Mouse (Mus musculus) adrenal gland, postnatal 14 days (tissue): ENCODE results near the gene Rgp1. TPM values are rescaled to one million over a fixed set of nuclear protein-coding genes. Genes with fewer than 3 reads are reported as not detected.

Source experiments
- DNase-seq: peaks from one replicate; pipeline ENCODE4 v3.0.0; 2021; ENCODE audit warnings: mixed read lengths
- microRNA-seq, 2 experiments: library from miRNA; unstranded; fragments of <30 nt; microRNA quantifications; one replicate each; pipeline ENCODE4 v1.2.0; 2021
- total RNA-seq: library from RNA; stranded (reverse); gene quantifications from 2 replicates; pipeline ENCODE4 v1.2.3, GENCODE M21; 2021

Gene Rgp1
- total RNA-seq, 1 experiment from 2014 or later = 43.3 TPM

DNA sequence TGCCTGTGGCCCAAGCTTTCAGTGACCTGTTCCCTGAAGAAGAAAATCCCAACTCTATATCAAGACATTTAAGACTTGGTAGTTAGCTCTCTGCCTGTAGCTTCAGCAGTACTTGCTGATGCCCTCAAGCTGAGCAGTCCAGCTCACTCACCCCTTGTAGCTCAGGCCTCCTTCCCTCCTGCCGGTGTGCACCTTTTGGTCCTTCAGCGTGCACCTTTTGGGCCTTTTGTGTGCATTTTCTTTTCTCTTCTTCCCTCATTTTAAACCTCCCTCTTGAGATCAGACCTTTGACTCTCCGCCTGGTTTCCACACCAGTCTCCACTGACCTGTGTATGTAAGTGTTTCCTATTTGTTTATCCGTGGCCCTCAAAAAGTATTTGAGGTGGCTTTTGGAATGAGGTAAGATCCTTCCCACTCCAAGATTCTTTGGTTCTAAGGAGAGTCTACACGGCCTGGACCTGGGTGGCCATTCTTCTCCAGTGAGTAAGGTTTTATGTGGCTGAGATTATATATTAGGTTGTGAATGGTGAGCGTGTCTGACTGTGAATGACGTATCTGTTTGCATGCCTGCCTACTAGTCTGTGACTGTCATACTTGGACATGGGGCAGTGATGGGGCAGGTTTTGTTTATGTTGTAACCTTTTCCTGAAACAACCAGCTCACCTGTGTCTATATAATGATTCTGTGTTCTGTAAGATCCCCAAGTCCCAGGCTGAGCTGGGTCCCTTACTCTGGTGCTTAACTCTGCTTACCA, 56.3 kb downstream of the Rgp1 start:
- DNase-seq = no peak

GRCm38 (mm10) chr4:43636751-43637150, 58.2 kb downstream of the Rgp1 start:
- no peak for DNase-seq

Small RNAs within 50 kb of the gene (microRNA-seq; reads per million reads assigned to microRNA genes)
- gene Gm25262 = 1.7 to 3.8 reads per million in 2 experiments

Other genes with a start within 250 kb of the Rgp1 start
- gene Rusc2, start 196.7 kb upstream of the Rgp1 start, total RNA-seq = 34.8 and 38.6 TPM in 2 replicates
- gene Fam166b, start 149.6 kb upstream of the Rgp1 start, total RNA-seq = not detected in 2 replicates
- gene Tesk1, start 136.8 kb upstream of the Rgp1 start, total RNA-seq = 53.9 and 59.0 TPM in 2 replicates
- 2.7 and 12.7 TPM in 2 replicates for gene Cd72, start 124.1 kb upstream of the Rgp1 start, total RNA-seq
- gene Sit1, start 95.0 kb upstream of the Rgp1 start, total RNA-seq = 0.59 and 1.3 TPM in 2 replicates
- gene Ccdc107, start 85.8 kb upstream of the Rgp1 start, total RNA-seq = 48.3 and 50.0 TPM in 2 replicates
- 5.2 and 6.8 TPM in 2 replicates for gene Arhgef39, start 79.0 kb upstream of the Rgp1 start, total RNA-seq
- 0.37 and 0.83 TPM in 2 replicates for gene Car9, start 71.7 kb upstream of the Rgp1 start, total RNA-seq
- gene Tpm2, start 55.0 kb upstream of the Rgp1 start, total RNA-seq = 84.5 and 88.0 TPM in 2 replicates
- 108 and 117 TPM in 2 replicates for gene Creb3, start 16.4 kb upstream of the Rgp1 start, total RNA-seq
- 201 and 213 TPM in 2 replicates for gene Tln1, start 16.0 kb upstream of the Rgp1 start, total RNA-seq
- 11.7 and 15.0 TPM in 2 replicates for gene Gba2, start 158 bp downstream of the Rgp1 start, total RNA-seq
- gene Msmp, start 5.8 kb downstream of the Rgp1 start, total RNA-seq = 2.1 and 2.3 TPM in 2 replicates
- gene Npr2, start 53.2 kb downstream of the Rgp1 start, total RNA-seq = 36.4 and 43.9 TPM in 2 replicates
- gene Spag8, start 74.9 kb downstream of the Rgp1 start, total RNA-seq = 0.93 and 1.1 TPM in 2 replicates
- 91.7 and 99.5 TPM in 2 replicates for gene Hint2, start 77.8 kb downstream of the Rgp1 start, total RNA-seq
- 7.2 and 9.9 TPM in 2 replicates for gene Tmem8b, start 90.3 kb downstream of the Rgp1 start, total RNA-seq
- gene Fam221b, start 90.4 kb downstream of the Rgp1 start, total RNA-seq = 0.30 TPM in 1 of 2 replicates, not detected in the other
- not detected in 2 replicates for gene Olfr70, start 122.1 kb downstream of the Rgp1 start, total RNA-seq
- gene Olfr71, start 131.5 kb downstream of the Rgp1 start, total RNA-seq = not detected in 2 replicates
- 4.4 and 6.2 TPM in 2 replicates for gene Hrct1, start 148.5 kb downstream of the Rgp1 start, total RNA-seq
- 4.2 and 6.2 TPM in 2 replicates for gene Spaar, start 151.3 kb downstream of the Rgp1 start, total RNA-seq
- gene Olfr159, start 192.3 kb downstream of the Rgp1 start, total RNA-seq = not detected in 2 replicates
- gene Olfr156, start 245.2 kb downstream of the Rgp1 start, total RNA-seq = not detected in 2 replicates